Mouse (Mus musculus) hindbrain, embryonic 13.5 days (tissue): ENCODE measurements at regions not wholly inside any gene's neighbourhood (a gene's known extent, or its start where the extent isn't known, plus 50 kb on each side); places are given as distances from the start of the nearest gene placed in this dataset.

Experiments
- ATAC-seq: fragments of 200-750 bp; cut with Nextera tagmentation; 2 replicates; pipeline ENCODE4 v1.8.0; 2017; ENCODE audit warnings: moderate TSS enrichment; ENCODE audit not compliant: low FRiP score
- H3K27ac ChIP-seq: fragments of 300-500 bp; sonication (generic); 2 replicates; pipeline ENCODE4 v1.5.1; 2015; ENCODE audit warnings: inconsistent platforms, mild to moderate bottlenecking, moderate library complexity
- H3K27me3 ChIP-seq: fragments of 300-500 bp; sonication (generic); 2 replicates; pipeline ENCODE4 v1.6.1; 2015; ENCODE audit warnings: mild to moderate bottlenecking, inconsistent platforms
- H3K36me3 ChIP-seq: fragments of 300-500 bp; sonication (generic); 2 replicates; pipeline ENCODE4 v1.6.1; 2015; ENCODE audit warnings: mild to moderate bottlenecking, inconsistent platforms
- H3K4me1 ChIP-seq: fragments of 300-500 bp; sonication (generic); replicated peaks from 2 replicates; pipeline ENCODE4 v1.6.1; 2015; ENCODE audit warnings: inconsistent platforms
- H3K4me2 ChIP-seq: fragments of 300-500 bp; sonication (generic); 2 replicates; pipeline ENCODE4 v1.6.1; 2015; ENCODE audit warnings: inconsistent platforms, mild to moderate bottlenecking, moderate library complexity
- H3K4me3 ChIP-seq: fragments of 300-500 bp; sonication (generic); 2 replicates; pipeline ENCODE4 v1.5.1; 2015; ENCODE audit warnings: mild to moderate bottlenecking, inconsistent platforms
- H3K9ac ChIP-seq: fragments of 300-500 bp; sonication (generic); 2 replicates; pipeline ENCODE4 v1.6.1; 2015; ENCODE audit warnings: mild to moderate bottlenecking, inconsistent platforms
- H3K9me3 ChIP-seq: fragments of 300-500 bp; sonication (generic); 2 replicates; pipeline ENCODE4 v1.6.1; 2016; ENCODE audit warnings: inconsistent platforms
- WGBS: fragments of 180-500 bp; shearing (Covaris S2); methylation state at CpG from one replicate; pipeline ENCODE4 v1.1.7; 2015; 5-methylcytosine and 5-hydroxymethylcytosine counted together

DNA sequence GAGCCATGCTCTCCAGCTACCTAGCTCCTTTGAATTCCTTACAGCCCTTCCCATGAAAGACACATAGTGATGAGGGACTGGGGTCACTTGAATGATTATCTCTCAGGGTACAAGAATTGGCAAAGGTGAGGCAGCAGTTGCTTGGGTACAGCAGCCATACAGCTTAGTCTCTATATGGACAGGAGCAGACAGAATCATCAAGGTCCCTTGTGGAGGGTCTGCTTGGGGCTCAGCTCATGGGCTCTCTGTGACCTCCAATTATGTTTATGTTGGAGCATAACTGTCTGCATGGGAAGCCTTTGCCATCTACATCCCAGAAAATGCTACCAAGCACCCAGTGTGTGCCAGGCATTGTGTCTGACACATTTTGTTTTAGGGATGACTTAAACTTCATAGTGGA is 118.4 kb upstream of the Lhcgr start:
- ATAC-seq = no peak

DNA sequence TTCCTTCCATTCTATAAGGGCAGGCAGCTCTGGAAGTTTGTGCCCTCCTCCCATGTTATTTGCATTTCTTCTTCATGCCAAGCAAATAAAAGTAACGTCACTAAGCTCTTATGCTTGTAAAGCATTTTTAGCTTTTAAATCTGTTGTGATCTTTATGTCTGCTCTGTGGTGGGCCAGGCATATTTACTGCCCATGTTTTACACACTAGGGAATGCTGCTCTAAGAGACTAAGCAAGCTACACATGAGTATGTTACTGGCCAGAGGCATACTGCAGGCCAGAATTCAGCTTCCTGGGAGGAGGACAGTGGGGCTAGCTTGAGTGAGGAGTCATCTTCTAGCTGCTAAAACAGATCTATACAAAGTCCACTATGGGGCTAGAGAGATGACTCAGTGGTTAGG is 110.0 kb upstream of the Lhcgr start:
- no peaks in the 10 kb centered on the region for H3K9me3 ChIP-seq
- H3K4me1 ChIP-seq = no peaks in the 10 kb centered on the region
- H3K27ac ChIP-seq = no peak overlapping the region
- no peak for ATAC-seq
- no peak overlapping the region for H3K4me2 ChIP-seq
- no peaks in the 10 kb centered on the region for H3K27me3 ChIP-seq
- no peak overlapping the region for H3K9ac ChIP-seq
- 84% methylated on average over 1 of the region's 1 CpGs for WGBS
- H3K4me3 ChIP-seq = no peak overlapping the region
- no peaks in the 10 kb centered on the region for H3K36me3 ChIP-seq

More for the DNA sequence above, 118.4 kb upstream of the Lhcgr start:
- H3K27ac ChIP-seq = no peak overlapping the region
- peaks cover 5% of the 10 kb centered on the region; the same call in 1 of the 2 replicates for H3K4me1 ChIP-seq
- no peaks in the 10 kb centered on the region for H3K27me3 ChIP-seq
- H3K9ac ChIP-seq = no peak overlapping the region
- no peak overlapping the region for H3K4me3 ChIP-seq
- H3K9me3 ChIP-seq = no peaks in the 10 kb centered on the region
- H3K36me3 ChIP-seq = no peaks in the 10 kb centered on the region
- no peak overlapping the region for H3K4me2 ChIP-seq

DNA sequence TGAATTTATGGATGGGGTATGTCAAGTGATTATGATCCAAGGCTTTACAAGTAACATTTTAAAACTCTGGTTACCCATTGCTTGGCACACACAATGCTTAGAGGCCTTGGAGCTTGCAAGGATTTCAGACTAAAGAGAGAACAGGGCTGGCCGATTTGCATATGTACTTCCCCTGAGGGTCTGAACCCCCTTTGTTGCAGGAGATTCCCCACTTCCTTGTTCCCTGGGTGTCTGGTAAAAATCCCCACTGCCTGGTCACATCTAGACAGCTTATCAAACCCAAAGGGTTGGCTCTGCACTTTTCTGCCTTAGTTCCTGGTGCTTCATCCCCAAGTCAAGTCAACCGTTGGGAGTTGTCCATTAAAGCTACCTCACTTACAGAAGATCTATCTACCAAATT is 109.1 kb upstream of the Lhcgr start:
- no peaks in the 10 kb centered on the region for H3K4me1 ChIP-seq
- H3K9me3 ChIP-seq = no peaks in the 10 kb centered on the region
- ATAC-seq = no peak
- H3K4me2 ChIP-seq = no peak overlapping the region
- no peak overlapping the region for H3K27ac ChIP-seq
- 81% methylated on average over 2 of the region's 2 CpGs for WGBS
- no peaks in the 10 kb centered on the region for H3K36me3 ChIP-seq
- H3K4me3 ChIP-seq = no peak overlapping the region
- H3K9ac ChIP-seq = no peak overlapping the region
- H3K27me3 ChIP-seq = no peaks in the 10 kb centered on the region

DNA sequence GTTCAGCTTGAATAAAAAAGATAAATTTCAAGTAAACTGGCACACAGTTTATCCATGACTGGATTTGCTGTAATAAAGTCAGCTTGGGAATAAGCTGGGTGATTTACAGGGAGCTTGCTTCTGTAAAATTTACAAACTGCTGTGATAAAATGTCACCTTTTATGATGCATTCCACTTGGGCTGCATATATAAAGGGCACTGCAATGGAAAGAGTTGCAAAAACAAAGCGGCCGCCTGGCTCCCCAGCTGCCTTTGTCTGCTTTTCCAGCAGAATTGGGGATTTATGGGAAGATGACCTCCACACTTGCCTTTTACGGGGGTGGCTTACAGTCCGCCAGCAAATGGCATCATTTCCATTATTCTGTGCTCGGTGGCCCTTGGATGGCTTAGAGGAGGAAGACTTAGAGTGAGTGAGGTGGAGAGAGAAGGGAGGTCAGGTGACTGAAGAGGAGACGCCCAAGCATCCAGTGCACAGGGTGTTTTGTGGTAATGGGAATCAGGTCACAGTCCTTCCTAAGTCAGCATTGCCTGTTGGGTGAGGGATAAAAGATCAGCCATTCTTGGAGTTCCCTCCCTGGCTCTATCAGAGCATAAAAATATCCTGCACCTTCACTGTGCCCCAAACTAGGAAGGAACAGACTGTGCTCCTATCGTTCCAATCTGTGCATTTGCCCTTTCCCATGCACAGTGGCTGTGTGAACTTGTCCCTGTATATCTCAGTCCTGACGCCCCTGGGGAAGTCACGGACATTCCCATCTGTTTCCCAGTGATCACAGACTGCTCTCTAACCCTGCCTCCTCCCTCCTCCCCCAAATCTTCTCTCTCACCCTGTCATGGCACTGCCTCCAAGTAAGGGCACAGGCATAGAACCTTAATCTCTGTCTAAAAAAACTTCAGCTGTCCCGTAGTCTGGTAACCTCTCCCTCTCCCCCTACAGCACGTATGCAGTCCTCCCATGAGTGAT is 107.2 kb upstream of the Lhcgr start:
- 65% methylated on average over 11 of the region's 11 CpGs for WGBS
- H3K9ac ChIP-seq = no peak overlapping the region
- ATAC-seq = no peak

GRCm38 (mm10) chr17:88893451-88893850 is 101.7 kb upstream of the Lhcgr start:
- Histone ChIP-seq H3K9me3 (no peaks in the 10 kb centered on the region), H3K4me2 (no peak overlapping the region), H3K27ac (no peak overlapping the region), H3K9ac (no peak overlapping the region), H3K27me3 (no peaks in the 10 kb centered on the region), H3K4me3 (no peak overlapping the region), H3K36me3 (no peaks in the 10 kb centered on the region), H3K4me1 (no peaks in the 10 kb centered on the region)
- no peak for ATAC-seq

More for the DNA sequence above, 107.2 kb upstream of the Lhcgr start:
- Histone ChIP-seq H3K27me3 (no peaks in the 10 kb centered on the region), H3K27ac (no peak overlapping the region), H3K4me2 (no peak overlapping the region), H3K36me3 (no peaks in the 10 kb centered on the region), H3K4me1 (no peaks in the 10 kb centered on the region), H3K4me3 (no peak overlapping the region), H3K9me3 (no peaks in the 10 kb centered on the region)

GRCm38 (mm10) chr17:88885526-88885925 is 93.7 kb upstream of the Lhcgr start:
- no peak for ATAC-seq
- Histone ChIP-seq H3K36me3 (no peaks in the 10 kb centered on the region), H3K4me2 (no peak overlapping the region), H3K4me1 (no peaks in the 10 kb centered on the region), H3K9me3 (no peaks in the 10 kb centered on the region), H3K27me3 (no peaks in the 10 kb centered on the region), H3K9ac (no peak overlapping the region), H3K4me3 (no peak overlapping the region), H3K27ac (no peak overlapping the region)
- 88% methylated on average over 3 of the region's 3 CpGs for WGBS

DNA sequence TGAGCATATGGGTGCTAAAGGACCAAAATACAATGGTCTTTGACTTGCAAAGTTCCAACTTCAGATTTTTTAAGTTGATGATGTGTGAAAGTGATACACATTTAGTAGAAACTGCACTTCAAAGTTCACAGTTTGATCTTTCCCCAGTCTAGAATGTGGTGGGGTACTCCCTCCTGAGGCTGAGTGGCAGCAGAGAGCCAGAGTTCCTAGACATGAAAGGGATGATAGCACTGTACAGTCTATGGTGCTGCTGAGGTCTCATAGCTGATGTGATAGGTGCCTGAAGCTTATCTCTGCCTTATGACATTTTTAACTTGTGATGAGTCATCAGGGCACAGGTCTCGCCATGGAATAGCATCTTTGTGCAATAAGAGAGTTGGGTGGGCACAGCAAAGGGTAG is 87.9 kb upstream of the Lhcgr start:
- H3K36me3 ChIP-seq = no peaks in the 10 kb centered on the region
- H3K4me2 ChIP-seq = no peak overlapping the region
- ATAC-seq = no peak
- no peak overlapping the region for H3K9ac ChIP-seq
- no peaks in the 10 kb centered on the region for H3K27me3 ChIP-seq
- no peaks in the 10 kb centered on the region for H3K4me1 ChIP-seq
- H3K4me3 ChIP-seq = no peak overlapping the region
- no peaks in the 10 kb centered on the region for H3K9me3 ChIP-seq
- no peak overlapping the region for H3K27ac ChIP-seq
- WGBS = 88% methylated on average over 1 of the region's 1 CpGs

GRCm38 (mm10) chr17:88870342-88870985 is 78.7 kb upstream of the Lhcgr start:
- Histone ChIP-seq H3K4me2 (no peak overlapping the region), H3K9me3 (no peaks in the 10 kb centered on the region), H3K36me3 (no peaks in the 10 kb centered on the region), H3K27me3 (no peaks in the 10 kb centered on the region), H3K4me1 (peaks cover 3% of the 10 kb centered on the region; the same call in 1 of the 2 replicates), H3K27ac (no peak overlapping the region), H3K4me3 (no peak overlapping the region), H3K9ac (no peak overlapping the region)
- ATAC-seq = no peak
- 76% methylated on average over 4 of the region's 4 CpGs for WGBS

DNA sequence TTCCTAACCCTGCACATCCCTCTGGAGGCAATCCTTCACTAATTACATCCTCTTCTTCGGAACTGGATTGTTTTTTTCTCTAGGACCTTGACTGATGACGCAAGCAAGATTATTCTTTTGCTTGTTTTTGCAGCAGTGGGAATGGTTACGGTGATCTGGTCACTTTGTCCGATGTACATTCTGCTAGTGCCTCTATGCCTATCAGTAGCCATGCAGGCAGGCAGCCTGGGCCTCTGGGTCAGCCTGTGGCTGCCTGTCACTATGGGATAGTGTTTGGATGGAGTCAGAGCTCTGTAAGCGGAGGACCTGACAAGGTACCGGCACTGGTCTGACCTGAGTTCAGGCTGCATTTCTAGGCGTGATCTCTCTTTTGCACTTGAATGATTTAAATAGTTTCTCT is 72.8 kb upstream of the Lhcgr start:
- Histone ChIP-seq H3K4me3 (no peak overlapping the region), H3K36me3 (no peaks in the 10 kb centered on the region), H3K27me3 (no peaks in the 10 kb centered on the region), H3K4me1 (no peaks in the 10 kb centered on the region), H3K27ac (no peak overlapping the region), H3K9me3 (no peaks in the 10 kb centered on the region), H3K4me2 (no peak overlapping the region), H3K9ac (no peak overlapping the region)
- ATAC-seq = no peak
- WGBS = 92% methylated on average over 7 of the region's 7 CpGs

GRCm38 (mm10) chr17:88864214-88864613 is 72.4 kb upstream of the Lhcgr start:
- H3K36me3 ChIP-seq = no peaks in the 10 kb centered on the region
- no peaks in the 10 kb centered on the region for H3K9me3 ChIP-seq
- H3K9ac ChIP-seq = no peak overlapping the region
- WGBS = 85% methylated on average over 5 of the region's 5 CpGs
- H3K4me2 ChIP-seq = no peak overlapping the region
- no peak overlapping the region for H3K27ac ChIP-seq
- no peaks in the 10 kb centered on the region for H3K27me3 ChIP-seq
- no peak for ATAC-seq
- H3K4me1 ChIP-seq = no peaks in the 10 kb centered on the region; the same call in 1 of the 2 replicates
- no peak overlapping the region for H3K4me3 ChIP-seq

DNA sequence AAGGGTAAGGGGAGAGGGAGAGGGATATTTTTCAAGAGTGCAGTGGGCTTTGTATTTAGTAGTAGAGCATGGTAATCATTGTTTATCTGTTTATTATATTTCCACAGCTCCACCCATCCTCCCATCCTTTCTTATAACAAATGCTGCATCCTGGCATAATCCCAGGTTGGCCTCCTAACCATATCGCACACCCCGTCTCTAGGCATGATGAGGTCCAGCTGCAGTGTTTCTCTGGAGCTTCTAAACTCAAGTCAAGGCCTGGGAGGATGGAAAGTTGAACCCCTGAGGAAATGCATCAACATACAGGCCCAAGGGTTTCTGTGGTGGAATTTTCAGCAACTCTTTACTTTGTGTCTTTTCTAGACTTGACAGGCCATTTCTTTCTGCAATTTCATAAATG is 69.3 kb upstream of the Lhcgr start:
- no peak overlapping the region for H3K4me3 ChIP-seq
- H3K4me1 ChIP-seq = no peaks in the 10 kb centered on the region; the same call in 1 of the 2 replicates
- WGBS = 100% methylated on average over 2 of the region's 2 CpGs
- no peak overlapping the region for H3K9ac ChIP-seq
- no peak overlapping the region for H3K27ac ChIP-seq
- no peaks in the 10 kb centered on the region for H3K36me3 ChIP-seq
- no peak for ATAC-seq
- H3K9me3 ChIP-seq = no peaks in the 10 kb centered on the region
- no peaks in the 10 kb centered on the region for H3K27me3 ChIP-seq
- H3K4me2 ChIP-seq = no peak overlapping the region

DNA sequence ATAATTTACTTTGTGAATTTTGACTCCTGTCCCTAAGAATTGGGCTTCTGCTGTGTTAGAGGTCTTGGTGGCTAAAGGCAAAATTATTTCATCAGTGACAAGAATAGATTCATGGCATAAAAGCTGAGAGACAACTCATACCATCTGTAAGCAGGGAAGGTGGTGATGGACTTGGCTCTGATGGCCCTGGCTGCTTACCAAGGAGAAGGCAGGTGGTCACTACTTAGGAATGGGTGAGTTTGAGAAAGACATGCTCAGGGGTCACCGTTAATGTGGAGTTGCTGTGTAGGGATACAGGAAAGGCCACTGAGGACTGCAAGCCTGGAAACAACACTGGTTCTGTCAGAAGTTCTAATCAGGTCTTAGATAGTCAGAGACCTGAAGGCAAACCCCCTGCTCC is 68.8 kb upstream of the Lhcgr start:
- Histone ChIP-seq H3K9me3 (no peaks in the 10 kb centered on the region), H3K9ac (no peak overlapping the region), H3K4me1 (no peaks in the 10 kb centered on the region; the same call in 1 of the 2 replicates), H3K4me2 (no peak overlapping the region), H3K27ac (no peak overlapping the region), H3K36me3 (no peaks in the 10 kb centered on the region), H3K27me3 (no peaks in the 10 kb centered on the region), H3K4me3 (no peak overlapping the region)
- WGBS = 78% methylated on average over 1 of the region's 1 CpGs
- ATAC-seq = no peak

DNA sequence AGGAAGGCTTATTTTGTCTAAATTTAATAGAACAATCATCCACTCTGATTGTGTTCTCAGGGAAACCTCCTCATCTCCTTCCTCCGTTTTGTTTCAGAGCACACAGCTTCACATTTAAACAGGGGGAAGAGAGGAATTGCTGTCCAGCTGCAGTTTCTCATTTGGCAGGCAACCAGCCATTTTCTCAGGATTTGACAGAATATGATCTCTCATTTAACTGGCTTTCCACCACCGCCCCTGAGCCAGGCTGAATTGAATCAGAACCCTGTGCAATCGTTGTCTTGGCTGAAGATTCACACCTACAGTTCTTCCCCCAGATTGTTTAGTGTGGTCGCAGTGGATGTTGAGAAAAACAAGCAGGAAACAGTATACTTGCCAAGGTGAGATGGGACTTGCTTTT is 66.9 kb upstream of the Lhcgr start:
- Histone ChIP-seq H3K4me1 (no peaks in the 10 kb centered on the region; the same call in 1 of the 2 replicates), H3K4me3 (no peak overlapping the region), H3K36me3 (no peaks in the 10 kb centered on the region), H3K9me3 (no peaks in the 10 kb centered on the region), H3K27ac (peak overlapping the region; percentile 36; the same call in 1 of the 2 replicates), H3K9ac (no peak overlapping the region), H3K27me3 (no peaks in the 10 kb centered on the region), H3K4me2 (no peak overlapping the region)
- 68% methylated on average over 4 of the region's 4 CpGs for WGBS
- ATAC-seq = no peak
